Mouse (Mus musculus): ENCODE measurements around the gene Suox. TPM values are rescaled to one million over a fixed set of nuclear protein-coding genes. Genes with fewer than 3 reads are reported as not detected.

The Suox gene
- polyA plus RNA-seq, 2 experiments = 13.1 to 17.0 TPM

GRCm38 (mm10) chr10:128655254-128655653 lies 18.6 kb downstream of the Suox start:
- WGBS = 80% methylated on average over 3 of the region's 3 CpGs
- H3K4me1 ChIP-seq (ENCODE audit: control insufficient read depth, insufficient read depth, low read length) = no peaks in the 10 kb centered on the region
- no peak for TF ChIP-seq POLR2A (IDR thresholded peaks at IDR 0.05; ENCODE audit: borderline replicate concordance, extremely low read depth, insufficient read depth, insufficient read length)
- no peak for ATAC-seq (ENCODE audit: low FRiP score, low read depth)
- no peaks in the 10 kb centered on the region for H3K27me3 ChIP-seq (ENCODE audit: control insufficient read depth, insufficient read depth, low read length)
- H3K9ac ChIP-seq (ENCODE audit: low read depth, low read length, severe bottlenecking) = no peak overlapping the region
- no peak overlapping the region for H3K27ac ChIP-seq (replicated peaks; ENCODE audit: low read depth, low read length)
- H3K36me3 ChIP-seq (ENCODE audit: control insufficient read depth, insufficient read depth, low read length) = no peaks in the 10 kb centered on the region
- no peak overlapping the region for H3K4me2 ChIP-seq (replicated peaks; ENCODE audit: low read depth, low read length, severe bottlenecking)
- no peak overlapping the region for H3K4me3 ChIP-seq (replicated peaks; ENCODE audit: low read length)
- no peaks in the 10 kb centered on the region for H3K9me3 ChIP-seq (ENCODE audit: control insufficient read depth, low read length)
- DNase-seq (ENCODE audit: low spot score) = no peak

GRCm38 (mm10) chr10:128653866-128654265 lies 20.0 kb downstream of the Suox start:
- ATAC-seq (ENCODE audit: low FRiP score, low read depth) = no peak

GRCm38 (mm10) chr10:128646139-128647089 lies 27.5 kb downstream of the Suox start:
- WGBS = 7% methylated on average over 9 of the region's 13 CpGs
- TF ChIP-seq POLR2A (IDR thresholded peaks at IDR 0.05; ENCODE audit: borderline replicate concordance, extremely low read depth, insufficient read depth, insufficient read length) = no peak
- peak; percentile 69 for ATAC-seq (ENCODE audit: low FRiP score, low read depth)
- H3K36me3 ChIP-seq (ENCODE audit: control insufficient read depth, insufficient read depth, low read length) = peaks cover under 1% of the 10 kb centered on the region
- H3K4me1 ChIP-seq (ENCODE audit: control insufficient read depth, insufficient read depth, low read length) = peaks cover 14% of the 10 kb centered on the region
- H3K4me3 ChIP-seq (replicated peaks; ENCODE audit: low read length) = peak overlapping the region; percentile 52
- peak overlapping the region; percentile 77 for H3K4me2 ChIP-seq (replicated peaks; ENCODE audit: low read depth, low read length, severe bottlenecking)
- no peaks in the 10 kb centered on the region for H3K27me3 ChIP-seq (ENCODE audit: control insufficient read depth, insufficient read depth, low read length)
- H3K27ac ChIP-seq (replicated peaks; ENCODE audit: low read depth, low read length) = peak overlapping the region; percentile 52
- peak overlapping the region; percentile 50 for H3K9ac ChIP-seq (ENCODE audit: low read depth, low read length, severe bottlenecking)
- DNase-seq (ENCODE audit: low spot score) = peak; percentile 65
- H3K9me3 ChIP-seq (ENCODE audit: control insufficient read depth, low read length) = no peaks in the 10 kb centered on the region

More at GRCm38 (mm10) chr10:128653866-128654265, 20.0 kb downstream of the Suox start:
- Histone ChIP-seq H3K9me3 (ENCODE audit: control insufficient read depth, low read length) (no peaks in the 10 kb centered on the region), H3K4me1 (ENCODE audit: control insufficient read depth, insufficient read depth, low read length) (no peaks in the 10 kb centered on the region), H3K27me3 (ENCODE audit: control insufficient read depth, insufficient read depth, low read length) (no peaks in the 10 kb centered on the region), H3K9ac (ENCODE audit: low read depth, low read length, severe bottlenecking) (no peak overlapping the region), H3K4me2 (replicated peaks; ENCODE audit: low read depth, low read length, severe bottlenecking) (no peak overlapping the region), H3K36me3 (ENCODE audit: control insufficient read depth, insufficient read depth, low read length) (no peaks in the 10 kb centered on the region), H3K4me3 (replicated peaks; ENCODE audit: low read length) (no peak overlapping the region), H3K27ac (replicated peaks; ENCODE audit: low read depth, low read length) (no peak overlapping the region)
- no peak for TF ChIP-seq POLR2A (IDR thresholded peaks at IDR 0.05; ENCODE audit: borderline replicate concordance, extremely low read depth, insufficient read depth, insufficient read length)
- no peak for DNase-seq (ENCODE audit: low spot score)
- WGBS = 60% methylated on average over 4 of the region's 4 CpGs

GRCm38 (mm10) chr10:128645111-128646011 lies 28.5 kb downstream of the Suox start, which contains the start of gene Ikzf4:
TSS of gene Ikzf4 (minus strand) at chr10:128645991.
- Histone ChIP-seq H3K9ac (ENCODE audit: low read depth, low read length, severe bottlenecking) (peak within 1 kb of the TSS; percentile 66), H3K4me1 (ENCODE audit: control insufficient read depth, insufficient read depth, low read length) (peaks cover 14% of the 10 kb centered on the region), H3K9me3 (ENCODE audit: control insufficient read depth, low read length) (no peaks in the 10 kb centered on the region), H3K36me3 (ENCODE audit: control insufficient read depth, insufficient read depth, low read length) (peaks cover 10% of the 10 kb centered on the region), H3K27me3 (ENCODE audit: control insufficient read depth, insufficient read depth, low read length) (no peaks in the 10 kb centered on the region), H3K4me2 (replicated peaks; ENCODE audit: low read depth, low read length, severe bottlenecking) (peak within 1 kb of the TSS; percentile 77), H3K4me3 (replicated peaks; ENCODE audit: low read length) (peak within 1 kb of the TSS; percentile 52), H3K27ac (replicated peaks; ENCODE audit: low read depth, low read length) (peak within 1 kb of the TSS; percentile 52)
- TF ChIP-seq POLR2A (IDR thresholded peaks at IDR 0.05; ENCODE audit: borderline replicate concordance, extremely low read depth, insufficient read depth, insufficient read length) = 0 out of 2 replicates have a peak, but pooled peaks have one; percentile 24
- DNase-seq (ENCODE audit: low spot score) (peak; percentile 49), ATAC-seq (ENCODE audit: low FRiP score, low read depth) (peak; percentile 74)
- WGBS = 3% methylated on average over 34 of the region's 36 CpGs

GRCm38 (mm10) chr10:128642749-128643148 lies 31.1 kb downstream of the Suox start:
- ATAC-seq (ENCODE audit: low FRiP score, low read depth) (no peak), DNase-seq (ENCODE audit: low spot score) (no peak)
- Histone ChIP-seq H3K9ac (ENCODE audit: low read depth, low read length, severe bottlenecking) (no peak overlapping the region), H3K4me2 (replicated peaks; ENCODE audit: low read depth, low read length, severe bottlenecking) (no peak overlapping the region), H3K36me3 (ENCODE audit: control insufficient read depth, insufficient read depth, low read length) (peaks cover 31% of the 10 kb centered on the region), H3K4me1 (ENCODE audit: control insufficient read depth, insufficient read depth, low read length) (peaks cover 14% of the 10 kb centered on the region), H3K27ac (replicated peaks; ENCODE audit: low read depth, low read length) (no peak overlapping the region), H3K9me3 (ENCODE audit: control insufficient read depth, low read length) (no peaks in the 10 kb centered on the region), H3K4me3 (replicated peaks; ENCODE audit: low read length) (no peak overlapping the region), H3K27me3 (ENCODE audit: control insufficient read depth, insufficient read depth, low read length) (no peaks in the 10 kb centered on the region)
- 88% methylated on average over 6 of the region's 6 CpGs for WGBS
- TF ChIP-seq POLR2A (IDR thresholded peaks at IDR 0.05; ENCODE audit: borderline replicate concordance, extremely low read depth, insufficient read depth, insufficient read length) = no peak
